Comparison of ENCODE assay signal across 11 mouse cellular contexts in genomic region chr4:123227707-123228106, GRCm38 (mm10). TPM values are rescaled to one million over a fixed set of nuclear protein-coding genes. Genes with fewer than 3 reads are reported as not detected.
DNase-seq lines count a peak whose midpoint lies in the region; ATAC-seq and TF ChIP-seq lines count a peak whose summit lies in the region.
"Had no signal": no experiment of that assay in that cellular context is flagged by ENCODE, and none has a peak within 500 bp of the region (broad histone marks: within the 10 kb centered on the region; RNA-seq: fewer than 3 reads in every experiment).

No protein-coding gene starts in this region.

- no peak overlapping the region for H3K9ac ChIP-seq in hindbrain, postnatal 0 days (replicated peaks; ENCODE audit: low read length)
- no peak overlapping the region for H3K9ac ChIP-seq in hindbrain, embryonic 12.5 days
- H3K9ac ChIP-seq in lung, embryonic 16.5 days (ENCODE audit: low read length), result 0 out of 2 replicates have a peak overlapping the region, but pooled peaks have one; percentile 14

- no peak overlapping the region for H3K27ac ChIP-seq in hindbrain, postnatal 0 days
- no peak overlapping the region for H3K27ac ChIP-seq in hindbrain, embryonic 12.5 days
- H3K27ac ChIP-seq in brown adipose tissue, adult 24 weeks (replicated peaks; ENCODE audit: low read depth, low read length), result peak overlapping the region; percentile 53
- peak overlapping the region; percentile 45 for H3K27ac ChIP-seq in lung, embryonic 16.5 days (ENCODE audit: low read length)

- H3K4me2 ChIP-seq in hindbrain, postnatal 0 days (ENCODE audit: low read depth, low read length), result no peak overlapping the region
- no peak overlapping the region for H3K4me2 ChIP-seq in hindbrain, embryonic 12.5 days (replicated peaks)
- no peak overlapping the region for H3K4me2 ChIP-seq in lung, embryonic 16.5 days (ENCODE audit: low read depth, low read length)

- TF ChIP-seq CTCF in hindbrain, postnatal 0 days (IDR thresholded peaks at IDR 0.05; ENCODE audit: low read depth), result no peak

- WGBS in hindbrain, postnatal 0 days, result 30% methylated on average over 4 of the region's 4 CpGs
- 43% methylated on average over 4 of the region's 4 CpGs for WGBS in hindbrain, embryonic 12.5 days
- WGBS in lung, embryonic 16.5 days, result 21% methylated on average over 4 of the region's 4 CpGs

- ATAC-seq in hindbrain, postnatal 0 days, result peak; percentile 28; the same call in 1 of the 2 replicates
- ATAC-seq in hindbrain, embryonic 12.5 days (ENCODE audit: low FRiP score), result no peak
- peak; percentile 68 for ATAC-seq in lung, embryonic 16.5 days (ENCODE audit: low read depth)

- H3K4me3 ChIP-seq in hindbrain, postnatal 0 days (ENCODE audit: low read length), result no peak overlapping the region
- no peak overlapping the region for H3K4me3 ChIP-seq in hindbrain, embryonic 12.5 days
- H3K4me3 ChIP-seq in brown adipose tissue, adult 24 weeks (ENCODE audit: insufficient read depth, low read depth, low read length), result no peak overlapping the region
- H3K4me3 ChIP-seq in lung, embryonic 16.5 days (ENCODE audit: low read length), result no peak overlapping the region
- H3K4me3 ChIP-seq: megakaryocyte, embryonic 14.5 days had no signal

- no peaks in the 10 kb centered on the region for H3K36me3 ChIP-seq in hindbrain, postnatal 0 days (ENCODE audit: insufficient read depth, low read length)
- no peaks in the 10 kb centered on the region for H3K36me3 ChIP-seq in hindbrain, embryonic 12.5 days
- no peaks in the 10 kb centered on the region for H3K36me3 ChIP-seq in lung, embryonic 16.5 days (ENCODE audit: control insufficient read depth, insufficient read depth, low read length)

- peaks cover 4% of the 10 kb centered on the region; the same call in 1 of the 2 replicates for H3K27me3 ChIP-seq in hindbrain, postnatal 0 days (ENCODE audit: insufficient read depth, low read length)
- peaks cover 8% of the 10 kb centered on the region for H3K27me3 ChIP-seq in hindbrain, embryonic 12.5 days
- H3K27me3 ChIP-seq in lung, embryonic 16.5 days (ENCODE audit: control insufficient read depth, insufficient read depth, low read depth, low read length), result peaks cover 2% of the 10 kb centered on the region; the same call in 1 of the 2 replicates

- no peaks in the 10 kb centered on the region for H3K9me3 ChIP-seq in hindbrain, postnatal 0 days (ENCODE audit: low read length)
- no peaks in the 10 kb centered on the region for H3K9me3 ChIP-seq in hindbrain, embryonic 12.5 days (replicated peaks)
- no peaks in the 10 kb centered on the region for H3K9me3 ChIP-seq in lung, embryonic 16.5 days (ENCODE audit: control insufficient read depth, low read length)
- H3K9me3 ChIP-seq: megakaryocyte, embryonic 14.5 days had no signal

- no peak for DNase-seq in hindbrain, postnatal 0 days (ENCODE audit: low spot score)
- peak; percentile 88 to 91 for DNase-seq in heart, adult 9 months (ENCODE audit: low spot score in 2 of 2)
- DNase-seq in urinary bladder, adult 2 months (ENCODE audit: low spot score), result no peak
- no peak for DNase-seq in natural killer cell, adult 2 months (ENCODE audit: low spot score in 2 of 2)
- no peak for DNase-seq in cerebellum, adult 11 months

- peaks cover 3% of the 10 kb centered on the region; the same call in 1 of the 2 replicates for H3K4me1 ChIP-seq in hindbrain, postnatal 0 days (ENCODE audit: insufficient read depth, low read length)
- H3K4me1 ChIP-seq in hindbrain, embryonic 12.5 days, result peaks cover 13% of the 10 kb centered on the region
- peaks cover 30% of the 10 kb centered on the region for H3K4me1 ChIP-seq in brown adipose tissue, adult 24 weeks (ENCODE audit: control insufficient read depth, insufficient read depth, insufficient read length, low read length)
- H3K4me1 ChIP-seq in lung, embryonic 16.5 days (replicated peaks; ENCODE audit: control insufficient read depth, insufficient read depth, low read length), result peaks cover 14% of the 10 kb centered on the region

RNA-seq across cellular contexts. Expression of gene Heyl, which starts 5.6 kb away (rescaled TPM):
- 5.1 and 6.5 TPM in 2 replicates for total RNA-seq in hindbrain, postnatal 0 days (2014; rRNA removed)
- polyA plus RNA-seq in hindbrain, postnatal 0 days (2015; fragmentation: Nextera tagmentation; extraction: Ambion mirVana), result 3.5 TPM in 2 replicates
- 8.6 and 10.1 TPM in 2 replicates for polyA plus RNA-seq in hindbrain, embryonic 12.5 days (2016; fragmentation: Nextera tagmentation; extraction: Ambion mirVana)
- 8.3 and 8.9 TPM in 2 replicates for polyA plus RNA-seq in brown adipose tissue, adult 24 weeks (2012; ENCODE audit: insufficient read depth, insufficient read length, missing spikeins)
- 26.2 and 31.8 TPM in 2 replicates for polyA plus RNA-seq in lung, embryonic 16.5 days (2015; fragmentation: Nextera tagmentation; extraction: Ambion mirVana)
- 2.0 and 3.3 TPM in 2 replicates for polyA plus RNA-seq in urinary bladder, adult 2 months (2012; rRNA removed)
- total RNA-seq: CH12.LX; granulocyte monocyte progenitor cell, adult 5-6 weeks had no signal

RNA-seq across cellular contexts. Expression of gene Nt5c1a, which starts 26.4 kb away (rescaled TPM):
- 0.79 and 2.1 TPM in 2 replicates for total RNA-seq in hindbrain, postnatal 0 days (2014; rRNA removed)
- 0.39 and 0.53 TPM in 2 replicates for polyA plus RNA-seq in hindbrain, postnatal 0 days (2015; fragmentation: Nextera tagmentation; extraction: Ambion mirVana)
- polyA plus RNA-seq in hindbrain, embryonic 12.5 days (2016; fragmentation: Nextera tagmentation; extraction: Ambion mirVana), result not detected in 2 replicates
- polyA plus RNA-seq in brown adipose tissue, adult 24 weeks (2012; ENCODE audit: insufficient read depth, insufficient read length, missing spikeins), result not detected in 2 replicates
- 0.18 TPM in 1 of 2 replicates, not detected in the other for polyA plus RNA-seq in lung, embryonic 16.5 days (2015; fragmentation: Nextera tagmentation; extraction: Ambion mirVana)
- 0.04 and 0.22 TPM in 2 replicates for polyA plus RNA-seq in urinary bladder, adult 2 months (2012; rRNA removed)
- total RNA-seq: CH12.LX; granulocyte monocyte progenitor cell, adult 5-6 weeks had no signal

RNA-seq across cellular contexts. Expression of gene Pabpc4, which starts 34.4 kb away (rescaled TPM):
- total RNA-seq in hindbrain, postnatal 0 days (2014; rRNA removed), result 100 and 137 TPM in 2 replicates
- polyA plus RNA-seq in hindbrain, postnatal 0 days (2015; fragmentation: Nextera tagmentation; extraction: Ambion mirVana), result 19.9 and 22.7 TPM in 2 replicates
- 36.1 and 36.4 TPM in 2 replicates for polyA plus RNA-seq in hindbrain, embryonic 12.5 days (2016; fragmentation: Nextera tagmentation; extraction: Ambion mirVana)
- polyA plus RNA-seq in brown adipose tissue, adult 24 weeks (2012; ENCODE audit: insufficient read depth, insufficient read length, missing spikeins), result 45.5 and 52.1 TPM in 2 replicates
- polyA plus RNA-seq in lung, embryonic 16.5 days (2015; fragmentation: Nextera tagmentation; extraction: Ambion mirVana), result 25.4 and 28.2 TPM in 2 replicates
- polyA plus RNA-seq in urinary bladder, adult 2 months (2012; rRNA removed), result 46.1 and 56.9 TPM in 2 replicates

RNA-seq across cellular contexts. Expression of gene Hpcal4, which starts 44.7 kb away (rescaled TPM):
- total RNA-seq in hindbrain, postnatal 0 days (2014; rRNA removed), result 32.1 and 46.3 TPM in 2 replicates
- polyA plus RNA-seq in hindbrain, postnatal 0 days (2015; fragmentation: Nextera tagmentation; extraction: Ambion mirVana), result 37.2 and 43.8 TPM in 2 replicates
- 2.7 and 3.7 TPM in 2 replicates for polyA plus RNA-seq in hindbrain, embryonic 12.5 days (2016; fragmentation: Nextera tagmentation; extraction: Ambion mirVana)
- polyA plus RNA-seq in brown adipose tissue, adult 24 weeks (2012; ENCODE audit: insufficient read depth, insufficient read length, missing spikeins), result 0.83 and 2.0 TPM in 2 replicates
- polyA plus RNA-seq in lung, embryonic 16.5 days (2015; fragmentation: Nextera tagmentation; extraction: Ambion mirVana), result 0.16 and 0.19 TPM in 2 replicates
- 0.12 TPM in 2 replicates for polyA plus RNA-seq in urinary bladder, adult 2 months (2012; rRNA removed)
- total RNA-seq: CH12.LX; granulocyte monocyte progenitor cell, adult 5-6 weeks had no signal

Comparison
In these comparisons a context has a peak if more than half of its experiments do, and no peak if none do; other contexts are left out.
1. DNase-seq: peak in heart, adult 9 months (2 of 2); none in hindbrain, postnatal 0 days (single experiment), urinary bladder, adult 2 months (single experiment), natural killer cell, adult 2 months (0 of 2) and cerebellum, adult 11 months (single experiment).
2. H3K27ac ChIP-seq: peak in brown adipose tissue, adult 24 weeks (single experiment) and lung, embryonic 16.5 days (single experiment); none in hindbrain, postnatal 0 days (single experiment) and hindbrain, embryonic 12.5 days (single experiment).